Mouse (Mus musculus): Measurements from ENCODE around the gene Fuom. TPM values are rescaled to one million over a fixed set of nuclear protein-coding genes. Genes with fewer than 3 reads are reported as not detected.

The Fuom gene
- polyA plus RNA-seq, 1 experiment: 34.8 TPM

DNA sequence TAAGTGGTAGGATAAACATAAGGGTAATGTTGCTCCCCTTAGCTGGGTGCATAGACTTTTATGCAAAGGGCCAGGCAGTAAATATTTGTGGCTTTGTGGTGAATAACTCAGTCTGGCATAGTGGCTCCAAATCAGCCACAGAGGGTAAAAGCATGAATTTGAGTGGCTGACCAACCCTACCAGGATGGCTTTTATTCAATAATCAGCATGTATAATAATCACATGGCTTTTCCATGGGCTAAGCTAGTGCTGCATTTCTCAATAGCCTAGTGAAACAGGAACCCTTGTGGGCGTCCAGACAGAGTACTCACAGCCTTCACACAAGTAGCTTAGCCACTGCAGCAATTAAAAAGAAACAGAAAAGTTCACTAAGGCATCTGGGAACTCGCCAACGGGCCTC, 9.7 kb upstream of the Fuom start:
- WGBS: 80% methylated on average over 3 of the region's 3 CpGs
- TF ChIP-seq CTCF (IDR thresholded peaks at IDR 0.05; ENCODE audit: borderline replicate concordance, control insufficient read depth, extremely low read depth, insufficient read depth, low read length, poor library complexity) (no peak), POLR2A (IDR thresholded peaks at IDR 0.05; ENCODE audit: control insufficient read depth, extremely low read depth, insufficient read depth, low read length, poor library complexity) (no peak)
- H3K27me3 ChIP-seq (ENCODE audit: control insufficient read depth, insufficient read depth, low read length): no peaks in the 10 kb centered on the region
- no peak for DNase-seq
- no peak overlapping the region for H3K4me3 ChIP-seq (ENCODE audit: control insufficient read depth, insufficient read depth, low read length)
- H3K4me1 ChIP-seq (replicated peaks; ENCODE audit: control insufficient read depth, insufficient read depth, low read length): peaks cover 6% of the 10 kb centered on the region
- no peak overlapping the region for H3K27ac ChIP-seq (ENCODE audit: control insufficient read depth, insufficient read depth, low read length)
- peaks cover 10% of the 10 kb centered on the region for H3K36me3 ChIP-seq (ENCODE audit: control insufficient read depth, insufficient read depth, low read length)

DNA sequence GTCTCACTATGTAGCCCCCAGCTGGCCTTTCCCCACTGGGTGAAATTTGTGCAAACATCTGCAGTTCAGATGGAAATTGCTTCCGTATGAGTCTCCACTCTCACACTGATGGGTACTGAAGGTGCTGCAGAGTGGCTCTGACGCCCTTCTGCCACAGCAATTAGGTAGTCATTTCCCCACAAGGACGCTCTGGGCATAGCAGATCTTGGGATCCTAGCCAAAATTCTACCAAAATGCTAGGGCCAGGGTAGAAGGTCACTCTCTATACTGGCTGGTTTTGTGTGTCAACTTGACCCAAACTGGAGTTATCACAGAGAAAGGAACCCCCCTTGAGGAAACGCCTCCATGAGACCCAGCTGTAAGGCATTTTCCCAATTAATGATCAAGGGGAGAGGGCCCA, 1.8 kb upstream of the Fuom start:
- DNase-seq: no peak
- 92% methylated on average over 4 of the region's 4 CpGs for WGBS
- H3K4me1 ChIP-seq (replicated peaks; ENCODE audit: control insufficient read depth, insufficient read depth, low read length): peaks cover 10% of the 10 kb centered on the region

DNA sequence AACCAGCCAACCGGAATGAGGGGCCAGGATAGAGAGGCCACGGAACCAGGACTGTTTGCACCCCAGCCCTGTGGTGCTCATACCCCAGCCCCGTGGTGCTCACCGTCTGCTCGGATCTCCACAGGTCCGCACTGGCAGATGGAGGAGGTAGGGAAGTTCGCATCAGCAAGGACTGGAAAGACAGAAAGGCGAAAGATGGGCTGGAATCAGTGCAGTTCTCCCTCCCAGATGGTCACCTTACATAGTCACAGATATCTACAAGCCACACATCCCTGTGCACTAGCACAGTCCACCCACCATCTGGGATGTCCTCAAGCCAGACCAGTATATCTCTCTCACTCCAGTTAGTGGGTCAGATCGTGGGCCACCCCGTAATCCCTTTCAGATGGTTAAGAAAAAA, 743 bp downstream of the Fuom start:
- 95% methylated on average over 10 of the region's 10 CpGs for WGBS
- H3K27ac ChIP-seq (ENCODE audit: control insufficient read depth, insufficient read depth, low read length): no peak overlapping the region
- no peaks in the 10 kb centered on the region for H3K27me3 ChIP-seq (ENCODE audit: control insufficient read depth, insufficient read depth, low read length)
- no peaks in the 10 kb centered on the region for H3K36me3 ChIP-seq (ENCODE audit: control insufficient read depth, insufficient read depth, low read length)
- TF ChIP-seq CTCF (IDR thresholded peaks at IDR 0.05; ENCODE audit: borderline replicate concordance, control insufficient read depth, extremely low read depth, insufficient read depth, low read length, poor library complexity) (no peak), POLR2A (IDR thresholded peaks at IDR 0.05; ENCODE audit: control insufficient read depth, extremely low read depth, insufficient read depth, low read length, poor library complexity) (no peak)
- DNase-seq: no peak
- H3K4me1 ChIP-seq (replicated peaks; ENCODE audit: control insufficient read depth, insufficient read depth, low read length): peaks cover 10% of the 10 kb centered on the region
- H3K4me3 ChIP-seq (ENCODE audit: control insufficient read depth, insufficient read depth, low read length): no peak overlapping the region

More for the DNA sequence above, 1.8 kb upstream of the Fuom start:
- TF ChIP-seq CTCF (IDR thresholded peaks at IDR 0.05; ENCODE audit: borderline replicate concordance, control insufficient read depth, extremely low read depth, insufficient read depth, low read length, poor library complexity) (no peak), POLR2A (IDR thresholded peaks at IDR 0.05; ENCODE audit: control insufficient read depth, extremely low read depth, insufficient read depth, low read length, poor library complexity) (no peak)
- H3K27ac ChIP-seq (ENCODE audit: control insufficient read depth, insufficient read depth, low read length): no peak overlapping the region
- no peak overlapping the region for H3K4me3 ChIP-seq (ENCODE audit: control insufficient read depth, insufficient read depth, low read length)
- no peaks in the 10 kb centered on the region for H3K27me3 ChIP-seq (ENCODE audit: control insufficient read depth, insufficient read depth, low read length)
- no peaks in the 10 kb centered on the region for H3K36me3 ChIP-seq (ENCODE audit: control insufficient read depth, insufficient read depth, low read length)

DNA sequence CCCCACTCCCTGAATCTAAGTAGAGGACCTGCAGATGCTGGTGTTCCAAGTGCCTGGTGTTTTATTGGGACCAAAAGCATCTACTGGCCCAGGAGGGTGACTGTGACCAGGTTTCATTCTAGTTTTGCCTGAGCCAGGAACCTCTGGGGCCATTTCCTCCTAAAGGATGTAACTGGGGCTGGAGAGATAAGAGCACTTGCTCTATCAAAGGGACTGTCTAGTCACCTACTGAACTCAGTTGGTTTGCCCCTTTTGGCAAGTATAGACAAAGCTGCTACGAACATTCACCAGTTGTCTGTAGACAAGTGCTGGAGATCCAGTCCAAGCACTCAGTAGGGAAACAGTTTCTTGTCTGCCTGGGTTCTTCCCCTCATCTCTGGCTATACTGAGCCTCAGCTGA, 3.8 kb downstream of the Fuom start:
- TF ChIP-seq POLR2A (IDR thresholded peaks at IDR 0.05; ENCODE audit: control insufficient read depth, extremely low read depth, insufficient read depth, low read length, poor library complexity) (no peak), CTCF (IDR thresholded peaks at IDR 0.05; ENCODE audit: borderline replicate concordance, control insufficient read depth, extremely low read depth, insufficient read depth, low read length, poor library complexity) (no peak)
- Histone ChIP-seq H3K27ac (ENCODE audit: control insufficient read depth, insufficient read depth, low read length) (no peak overlapping the region), H3K27me3 (ENCODE audit: control insufficient read depth, insufficient read depth, low read length) (no peaks in the 10 kb centered on the region), H3K4me3 (ENCODE audit: control insufficient read depth, insufficient read depth, low read length) (no peak overlapping the region), H3K4me1 (replicated peaks; ENCODE audit: control insufficient read depth, insufficient read depth, low read length) (peaks cover 10% of the 10 kb centered on the region), H3K36me3 (ENCODE audit: control insufficient read depth, insufficient read depth, low read length) (no peaks in the 10 kb centered on the region)
- no peak for DNase-seq
- 95% methylated on average over 1 of the region's 1 CpGs for WGBS

DNA sequence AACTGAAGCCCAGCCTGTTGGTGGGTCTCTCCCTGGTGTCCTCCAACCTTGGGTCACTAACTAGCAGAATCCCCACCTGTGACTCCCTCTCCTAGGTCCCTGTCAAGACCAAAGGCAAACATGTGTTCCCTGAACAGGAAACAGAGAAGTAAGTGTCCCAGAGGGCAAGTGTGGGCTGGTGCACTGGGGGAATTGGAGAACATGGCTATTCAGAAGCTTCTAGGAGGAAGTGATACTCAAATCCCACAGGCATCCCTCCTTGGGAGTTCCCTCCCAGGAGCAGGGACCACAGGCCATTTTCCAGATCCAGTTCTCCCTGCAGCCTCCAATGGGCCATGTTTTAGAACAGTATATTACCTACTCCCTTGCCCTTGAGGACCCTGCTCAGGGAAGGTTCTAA, 6.2 kb downstream of the Fuom start:
- H3K27me3 ChIP-seq (ENCODE audit: control insufficient read depth, insufficient read depth, low read length): no peaks in the 10 kb centered on the region
- TF ChIP-seq POLR2A (IDR thresholded peaks at IDR 0.05; ENCODE audit: control insufficient read depth, extremely low read depth, insufficient read depth, low read length, poor library complexity): no peak
- TF ChIP-seq CTCF (IDR thresholded peaks at IDR 0.05; ENCODE audit: borderline replicate concordance, control insufficient read depth, extremely low read depth, insufficient read depth, low read length, poor library complexity): no peak
- no peak overlapping the region for H3K4me3 ChIP-seq (ENCODE audit: control insufficient read depth, insufficient read depth, low read length)
- H3K27ac ChIP-seq (ENCODE audit: control insufficient read depth, insufficient read depth, low read length): no peak overlapping the region
- no peaks in the 10 kb centered on the region for H3K36me3 ChIP-seq (ENCODE audit: control insufficient read depth, insufficient read depth, low read length)
- no peaks in the 10 kb centered on the region for H3K4me1 ChIP-seq (replicated peaks; ENCODE audit: control insufficient read depth, insufficient read depth, low read length)
- no peak for DNase-seq

DNA sequence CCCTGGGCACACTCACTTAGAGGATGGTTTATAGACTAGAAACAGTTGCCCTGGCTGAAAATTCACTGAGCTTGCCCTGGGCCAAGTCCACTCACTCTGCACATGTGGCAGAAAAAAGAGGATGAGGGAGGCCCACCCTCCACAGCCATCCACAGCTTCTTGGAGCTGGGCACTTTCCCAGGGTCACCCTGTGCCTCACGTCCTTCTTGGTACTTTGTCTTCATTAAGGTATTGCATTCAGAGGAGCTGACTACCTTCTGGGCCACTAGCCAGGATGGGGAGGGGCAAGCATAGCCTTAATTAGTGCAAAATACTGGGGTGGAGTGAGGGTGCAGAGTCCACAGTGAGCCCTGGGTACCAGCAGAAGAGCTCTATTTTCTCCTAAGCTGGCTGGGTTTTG, 6.7 kb downstream of the Fuom start:
- Histone ChIP-seq H3K4me3 (ENCODE audit: control insufficient read depth, insufficient read depth, low read length) (no peak overlapping the region), H3K36me3 (ENCODE audit: control insufficient read depth, insufficient read depth, low read length) (no peaks in the 10 kb centered on the region), H3K27me3 (ENCODE audit: control insufficient read depth, insufficient read depth, low read length) (no peaks in the 10 kb centered on the region), H3K4me1 (replicated peaks; ENCODE audit: control insufficient read depth, insufficient read depth, low read length) (no peaks in the 10 kb centered on the region), H3K27ac (ENCODE audit: control insufficient read depth, insufficient read depth, low read length) (no peak overlapping the region)
- 68% methylated on average over 1 of the region's 1 CpGs for WGBS
- no peak for DNase-seq
- TF ChIP-seq CTCF (IDR thresholded peaks at IDR 0.05; ENCODE audit: borderline replicate concordance, control insufficient read depth, extremely low read depth, insufficient read depth, low read length, poor library complexity) (no peak), POLR2A (IDR thresholded peaks at IDR 0.05; ENCODE audit: control insufficient read depth, extremely low read depth, insufficient read depth, low read length, poor library complexity) (no peak)

DNA sequence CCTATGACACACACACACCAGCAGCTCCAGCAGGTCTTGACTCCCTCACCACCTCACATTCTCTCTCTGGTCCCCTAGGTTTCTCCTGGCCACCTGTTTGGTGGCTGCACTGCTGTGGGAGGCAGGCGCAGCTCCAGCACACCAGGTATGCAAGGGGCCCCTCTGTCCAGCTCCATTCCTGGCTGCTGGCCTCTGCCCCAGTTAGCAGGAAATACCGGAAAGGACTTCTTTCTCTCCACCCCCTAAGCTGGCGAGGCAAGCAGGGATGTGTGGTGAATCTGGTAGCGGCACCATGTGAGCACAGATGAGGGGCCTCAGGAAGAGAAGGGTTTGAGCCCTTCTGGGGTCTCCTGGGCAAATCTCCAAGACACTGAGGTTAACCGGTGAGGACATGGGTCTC, 7.3 kb downstream of the Fuom start:
- no peaks in the 10 kb centered on the region for H3K27me3 ChIP-seq (ENCODE audit: control insufficient read depth, insufficient read depth, low read length)
- no peak for TF ChIP-seq POLR2A (IDR thresholded peaks at IDR 0.05; ENCODE audit: control insufficient read depth, extremely low read depth, insufficient read depth, low read length, poor library complexity)
- no peak for TF ChIP-seq CTCF (IDR thresholded peaks at IDR 0.05; ENCODE audit: borderline replicate concordance, control insufficient read depth, extremely low read depth, insufficient read depth, low read length, poor library complexity)
- no peaks in the 10 kb centered on the region for H3K4me1 ChIP-seq (replicated peaks; ENCODE audit: control insufficient read depth, insufficient read depth, low read length)
- DNase-seq: no peak
- H3K4me3 ChIP-seq (ENCODE audit: control insufficient read depth, insufficient read depth, low read length): no peak overlapping the region
- 72% methylated on average over 5 of the region's 5 CpGs for WGBS
- no peaks in the 10 kb centered on the region for H3K36me3 ChIP-seq (ENCODE audit: control insufficient read depth, insufficient read depth, low read length)
- no peak overlapping the region for H3K27ac ChIP-seq (ENCODE audit: control insufficient read depth, insufficient read depth, low read length)

Data from thymus, adult 2 months (tissue).